Mouse (Mus musculus): ENCODE measurements around the gene Mgat5.

Mgat5 gene

GRCm38 (mm10) chr1:127306024-127306771, 101.4 kb downstream of the Mgat5 start:
- no peak for DNase-seq (ENCODE audit: low read depth, low spot score)

- no peak for DNase-seq (ENCODE audit: low read depth, low spot score)
Measured at GRCm38 (mm10) chr1:127307361-127307760, 102.5 kb downstream of the Mgat5 start.

GRCm38 (mm10) chr1:127308207-127308725, 103.5 kb downstream of the Mgat5 start:
- no peak for DNase-seq (ENCODE audit: low read depth, low spot score)

GRCm38 (mm10) chr1:127308989-127309701, 104.3 kb downstream of the Mgat5 start:
- no peak for DNase-seq (ENCODE audit: low read depth, low spot score)

GRCm38 (mm10) chr1:127310011-127310410, 105.2 kb downstream of the Mgat5 start:
- DNase-seq (ENCODE audit: low read depth, low spot score), result no peak

- DNase-seq (ENCODE audit: low read depth, low spot score), result no peak
Measured at GRCm38 (mm10) chr1:127310703-127311102, 105.9 kb downstream of the Mgat5 start.

GRCm38 (mm10) chr1:127313652-127314350, 109.0 kb downstream of the Mgat5 start:
- DNase-seq (ENCODE audit: low read depth, low spot score), result no peak

- no peak for DNase-seq (ENCODE audit: low read depth, low spot score)
Measured at GRCm38 (mm10) chr1:127315763-127316627, 111.2 kb downstream of the Mgat5 start.

- DNase-seq (ENCODE audit: low read depth, low spot score), result no peak
Measured at GRCm38 (mm10) chr1:127316651-127317050, 111.8 kb downstream of the Mgat5 start.

GRCm38 (mm10) chr1:127317541-127317940, 112.7 kb downstream of the Mgat5 start:
- no peak for DNase-seq (ENCODE audit: low read depth, low spot score)

GRCm38 (mm10) chr1:127318486-127318885, 113.7 kb downstream of the Mgat5 start:
- no peak for DNase-seq (ENCODE audit: low read depth, low spot score)

- no peak for DNase-seq (ENCODE audit: low read depth, low spot score)
Measured at GRCm38 (mm10) chr1:127319768-127320167, 115.0 kb downstream of the Mgat5 start.

GRCm38 (mm10) chr1:127320956-127321355, 116.1 kb downstream of the Mgat5 start:
- DNase-seq (ENCODE audit: low read depth, low spot score), result no peak

- no peak for DNase-seq (ENCODE audit: low read depth, low spot score)
Measured at GRCm38 (mm10) chr1:127321638-127322037, 116.8 kb downstream of the Mgat5 start.

GRCm38 (mm10) chr1:127322169-127322805, 117.5 kb downstream of the Mgat5 start:
- no peak for DNase-seq (ENCODE audit: low read depth, low spot score)

- no peak for DNase-seq (ENCODE audit: low read depth, low spot score)
Measured at GRCm38 (mm10) chr1:127325601-127326198, 120.9 kb downstream of the Mgat5 start.

- no peak for DNase-seq (ENCODE audit: low read depth, low spot score)
Measured at GRCm38 (mm10) chr1:127327773-127328172, 123.0 kb downstream of the Mgat5 start.

- no peak for DNase-seq (ENCODE audit: low read depth, low spot score)
Measured at GRCm38 (mm10) chr1:127328354-127328875, 123.6 kb downstream of the Mgat5 start.

- no peak for DNase-seq (ENCODE audit: low read depth, low spot score)
Measured at GRCm38 (mm10) chr1:127329810-127330209, 125.0 kb downstream of the Mgat5 start.

- DNase-seq (ENCODE audit: low read depth, low spot score), result no peak
Measured at GRCm38 (mm10) chr1:127337740-127338139, 132.9 kb downstream of the Mgat5 start.
